Mouse (Mus musculus) T-helper 17 cell (primary cell): ENCODE data around the gene Ssbp3.

Experiments used
- in situ Hi-C, 2 experiments: fragments of 300-600 bp; cut with MboI, MseI; formaldehyde crosslinking; loops; 1 replicate in 1 of 2; 2 replicates in 1 of 2; pipeline ENCODE4 v1.15.1; 2025; ENCODE audit warnings: high pct_unique_total_duplicates in 2 of 2

Ssbp3 gene

GRCm38 (mm10) chr4:106910201-106911172 lies at the start of gene Ssbp3:
Gene Ssbp3, plus strand, starts transcription at chr4:106910701.
- in situ Hi-C loops: loop anchor here in 1 of 2 experiments (5.0 kb wide), 1 partner anchor 77 kb away; no protein-coding TSS in a partner anchor

GRCm38 (mm10) chr4:106861871-106862270 lies 48.6 kb upstream of the Ssbp3 start:
- in situ Hi-C loops: no loop called here

DNA sequence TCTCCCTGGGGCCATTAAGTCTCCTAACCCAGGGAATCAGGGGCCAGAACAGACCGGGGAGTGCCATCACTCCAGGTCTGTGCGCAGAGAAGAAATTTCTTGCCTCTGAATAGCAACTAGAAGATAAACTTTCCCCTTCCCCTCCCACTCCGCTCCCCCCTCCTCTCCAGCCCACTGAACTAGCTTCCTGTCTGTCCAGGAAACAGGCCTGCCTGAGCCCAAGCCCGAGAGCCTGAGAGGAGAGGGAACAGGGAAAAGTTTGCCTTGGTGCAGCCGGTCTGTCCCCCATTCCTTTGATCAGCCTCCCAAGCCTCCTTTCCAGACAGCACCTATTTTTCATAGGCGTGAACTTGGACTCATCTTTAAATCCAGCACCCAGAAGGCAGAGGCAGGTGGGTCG lies 48.2 kb upstream of the Ssbp3 start:
- in situ Hi-C loops: no loop called here

- in situ Hi-C loops: no loop called here
Measured at GRCm38 (mm10) chr4:106862767-106863370, 47.6 kb upstream of the Ssbp3 start.

DNA sequence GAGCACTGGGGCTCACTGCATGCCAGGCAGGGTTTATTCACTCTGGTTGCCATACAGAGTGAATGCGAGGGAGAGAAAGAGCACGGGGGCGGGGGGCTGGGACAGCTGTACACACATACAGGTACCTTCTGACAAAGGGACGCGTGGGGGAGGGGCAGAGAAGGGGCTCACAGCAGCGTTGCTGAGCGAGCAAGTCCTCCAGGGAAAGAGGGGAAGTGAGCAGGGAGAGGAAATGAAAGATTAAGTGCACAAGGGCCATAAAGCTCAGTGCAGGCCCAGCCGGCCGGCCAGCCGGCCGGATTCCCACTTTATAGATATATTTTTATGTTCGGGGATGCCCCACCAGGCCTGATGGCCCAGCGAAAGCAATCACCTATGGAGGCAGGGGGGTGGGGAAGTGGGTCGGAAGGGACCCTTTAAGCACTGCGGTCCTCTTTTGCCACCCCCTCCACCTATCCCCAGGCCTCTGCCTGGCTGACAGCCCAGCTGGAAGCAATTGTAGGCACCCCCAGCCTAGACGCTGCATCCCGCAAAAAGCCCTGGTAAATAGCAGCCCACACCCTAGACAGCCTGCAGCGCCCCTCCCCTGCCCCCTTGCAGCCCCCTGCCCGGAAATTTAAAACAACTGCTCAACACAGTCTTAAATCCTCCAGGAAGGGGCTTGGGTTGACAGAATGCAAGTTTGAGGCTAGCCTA lies 44.9 kb upstream of the Ssbp3 start:
- in situ Hi-C loops: no loop called here

DNA sequence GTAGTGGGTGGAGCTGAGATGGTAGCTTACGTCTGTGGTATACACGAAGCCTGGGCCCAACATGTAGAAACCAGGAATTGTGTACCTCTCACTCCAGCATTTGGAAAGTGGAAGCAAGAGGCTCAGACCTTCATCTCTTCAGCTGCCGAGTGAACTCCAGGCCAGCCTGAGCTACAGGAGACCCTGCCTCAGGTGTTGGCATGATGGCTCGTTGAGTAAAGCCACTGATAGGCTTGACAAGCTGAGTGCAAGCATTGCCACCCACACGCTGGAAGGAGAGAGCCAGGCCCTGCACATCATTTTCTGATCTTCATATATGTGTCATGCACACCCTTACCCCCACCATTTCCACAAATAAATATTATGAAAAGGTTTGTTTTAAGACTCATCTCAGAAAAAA lies 44.1 kb upstream of the Ssbp3 start:
- in situ Hi-C loops: no loop called here

DNA sequence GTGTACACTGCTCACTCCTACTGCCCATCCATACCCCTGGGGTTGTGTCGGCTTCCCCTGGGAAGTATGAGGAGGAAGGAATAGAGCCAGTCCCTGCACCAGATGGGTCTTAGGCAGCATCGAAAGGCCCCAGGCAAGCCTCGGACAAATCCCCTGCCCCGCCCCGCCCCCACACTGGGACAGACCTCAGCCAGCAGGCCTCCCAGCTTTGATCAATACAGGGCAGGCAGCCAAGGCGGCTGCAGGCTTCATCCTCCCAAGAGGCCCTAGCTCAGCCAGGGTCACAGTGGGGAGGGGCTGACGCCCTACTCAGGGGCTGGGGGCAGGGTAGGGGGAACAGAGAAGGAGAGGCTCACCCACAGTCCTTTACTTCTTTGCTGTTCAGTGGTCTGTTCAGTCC lies 43.7 kb upstream of the Ssbp3 start:
- in situ Hi-C loops: no loop called here

GRCm38 (mm10) chr4:106868737-106869438 lies 41.6 kb upstream of the Ssbp3 start:
- in situ Hi-C loops: no loop called here

GRCm38 (mm10) chr4:106869539-106869951 lies 41.0 kb upstream of the Ssbp3 start:
- in situ Hi-C loops: no loop called here

DNA sequence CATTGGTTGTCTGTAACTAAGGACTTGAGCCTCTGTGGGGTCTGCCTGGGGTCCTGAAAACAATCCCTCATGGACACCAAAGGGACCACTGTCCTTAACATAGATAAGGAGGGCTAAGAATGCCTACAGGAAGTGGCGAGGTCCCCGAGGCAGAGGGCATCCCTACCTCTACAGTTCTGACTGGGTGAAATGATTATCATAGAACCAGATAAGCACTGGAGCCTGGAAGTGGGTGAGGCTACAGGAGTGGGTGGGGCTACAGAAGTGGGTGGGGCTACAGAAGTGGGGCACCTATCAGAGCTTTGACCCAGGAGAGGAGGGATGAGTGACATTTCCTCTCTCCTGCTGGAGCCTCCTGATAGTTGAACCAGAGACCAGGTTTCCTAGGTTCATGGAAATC lies 39.9 kb upstream of the Ssbp3 start:
- in situ Hi-C loops: no loop called here

GRCm38 (mm10) chr4:106874501-106874900 lies 36.0 kb upstream of the Ssbp3 start:
- in situ Hi-C loops: no loop called here

DNA sequence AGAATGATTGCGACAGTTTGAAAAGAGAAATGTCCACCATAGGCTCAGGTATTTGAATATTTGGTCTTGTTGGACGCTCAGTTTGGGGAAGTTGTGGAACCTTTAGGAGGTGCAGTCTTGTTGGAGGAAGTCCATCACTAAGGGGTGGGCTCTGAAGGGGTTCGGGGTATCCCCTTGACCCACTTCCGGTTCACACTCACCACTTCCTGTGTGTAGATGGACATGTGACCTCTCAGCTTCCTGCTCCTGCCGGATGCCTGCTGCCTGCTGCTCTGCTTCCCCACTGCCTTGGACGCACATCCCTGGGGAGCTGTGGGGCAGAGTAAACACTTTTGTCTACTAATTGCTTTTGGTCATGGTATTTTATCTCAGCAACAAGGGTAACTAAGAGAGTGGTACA lies 29.4 kb upstream of the Ssbp3 start:
- in situ Hi-C loops: no loop called here

DNA sequence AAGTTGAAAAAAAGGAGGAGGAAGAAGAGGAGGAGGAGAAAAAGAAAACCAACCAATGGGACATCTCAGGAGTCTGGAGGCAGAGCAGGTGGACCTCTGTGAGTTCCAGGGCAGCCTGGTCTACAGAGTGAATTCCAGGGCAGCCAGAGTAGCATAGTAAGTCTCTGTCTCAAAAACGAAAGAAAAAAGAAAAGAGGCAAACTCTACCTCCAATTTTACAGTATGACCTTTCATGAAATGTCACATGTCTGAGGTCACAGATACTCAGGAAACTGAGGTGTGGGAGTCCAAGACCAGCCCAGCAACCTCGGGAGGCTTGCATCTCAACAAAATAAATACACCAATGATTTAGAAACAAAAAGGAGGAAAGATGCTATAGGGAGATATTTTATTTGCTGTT lies 27.4 kb upstream of the Ssbp3 start:
- in situ Hi-C loops: no loop called here

DNA sequence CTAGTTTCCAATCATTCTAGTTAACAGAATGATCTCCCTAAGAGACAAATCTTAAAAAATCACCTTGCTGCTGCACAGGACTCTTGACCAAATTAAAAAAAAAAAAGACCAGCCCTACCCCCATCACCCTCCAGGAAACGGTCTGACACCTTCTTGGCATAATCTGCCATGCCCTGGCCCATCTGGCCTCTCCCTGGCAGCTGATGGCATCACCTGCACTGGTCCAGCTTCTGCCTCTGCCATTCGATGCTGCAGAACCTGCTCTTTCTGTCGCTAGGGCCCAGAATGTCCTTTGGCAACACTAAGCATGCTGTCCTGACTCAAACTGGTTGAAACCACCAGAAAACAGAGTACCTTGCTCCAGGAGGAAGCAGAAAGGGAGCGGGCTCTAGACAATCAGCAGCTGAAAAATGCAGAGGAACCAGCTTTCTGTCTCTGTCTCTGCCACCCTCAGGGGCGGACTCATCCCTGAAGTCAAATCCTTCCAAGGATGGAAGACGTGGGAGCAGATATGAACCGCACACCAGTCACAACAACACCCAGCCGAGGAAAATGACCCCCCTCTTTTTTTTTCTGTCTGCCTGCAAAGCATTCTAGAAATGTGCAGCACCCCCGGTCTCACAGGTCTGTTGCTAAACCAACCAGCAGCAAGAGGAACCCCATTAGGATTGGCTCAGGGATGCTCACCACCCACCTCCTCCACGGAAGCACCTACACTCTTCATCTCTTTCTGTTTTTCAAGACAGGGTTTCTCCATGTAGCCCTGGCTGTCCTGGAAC lies 24.0 kb upstream of the Ssbp3 start:
- in situ Hi-C loops: no loop called here

- in situ Hi-C loops: no loop called here
Measured at GRCm38 (mm10) chr4:106896086-106896485, 14.4 kb upstream of the Ssbp3 start.

DNA sequence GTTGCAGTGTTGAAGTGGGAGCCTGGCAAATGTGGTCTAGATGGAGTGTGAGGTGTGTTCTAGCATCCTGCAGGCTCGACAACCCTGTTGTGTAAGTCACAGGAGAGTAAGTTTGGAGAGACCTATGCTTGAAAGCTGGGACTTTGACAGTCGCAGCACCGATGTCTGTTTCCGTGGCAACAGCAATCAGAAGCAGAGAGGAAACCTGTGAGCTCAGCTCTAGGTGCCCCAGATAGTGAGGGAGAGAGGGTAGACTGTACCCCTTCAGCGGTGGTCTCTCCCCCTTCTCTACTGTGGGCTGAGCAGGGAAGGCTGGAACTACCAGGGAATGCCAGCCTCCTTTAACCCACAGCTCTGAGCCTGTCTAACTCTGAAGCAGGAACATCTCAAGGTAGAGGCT lies 11.6 kb upstream of the Ssbp3 start:
- in situ Hi-C loops: no loop called here

DNA sequence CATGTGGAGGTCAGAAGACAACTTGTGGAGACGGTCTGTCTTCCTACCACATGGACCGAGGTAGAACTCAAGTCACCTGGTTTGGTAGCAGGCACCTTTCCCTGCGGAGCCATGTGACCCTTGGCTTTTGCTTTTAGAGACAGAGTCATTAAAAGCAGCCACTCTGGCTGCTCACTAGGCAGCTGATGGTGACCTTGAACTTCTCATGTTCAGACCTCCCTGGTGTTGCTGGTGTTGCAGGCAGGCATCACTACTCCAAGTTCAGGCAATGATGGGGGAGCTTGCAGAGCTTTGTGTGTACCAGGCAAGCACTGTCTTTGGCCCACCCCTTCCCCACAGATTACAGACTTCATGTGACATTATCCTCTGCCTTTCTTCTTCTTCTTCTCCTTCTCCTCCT lies 11.0 kb upstream of the Ssbp3 start:
- in situ Hi-C loops: no loop called here

DNA sequence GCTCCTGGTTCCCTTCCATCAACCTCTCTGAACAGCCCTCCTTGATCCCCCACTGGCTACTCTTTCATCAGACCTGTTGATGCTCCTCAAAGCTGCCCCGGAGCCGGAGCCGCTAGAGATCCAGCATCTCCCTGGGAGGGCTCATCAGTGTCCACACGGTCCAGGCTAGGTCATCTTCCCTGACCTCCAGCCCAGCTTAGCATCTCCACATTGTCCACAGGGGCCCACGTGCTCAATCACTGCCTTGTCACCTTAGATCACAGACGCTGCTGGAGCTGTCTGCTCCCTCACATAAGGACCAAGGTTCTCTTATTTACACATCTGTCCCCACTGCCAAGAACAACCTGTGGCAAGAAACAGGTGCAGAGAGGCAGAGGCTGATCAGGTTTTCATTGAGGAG lies 9.8 kb upstream of the Ssbp3 start:
- in situ Hi-C loops: loop anchor here (5.0 to 10.0 kb wide), 3 partner anchors 43 to 1724 kb away; no protein-coding TSS in a partner anchor

DNA sequence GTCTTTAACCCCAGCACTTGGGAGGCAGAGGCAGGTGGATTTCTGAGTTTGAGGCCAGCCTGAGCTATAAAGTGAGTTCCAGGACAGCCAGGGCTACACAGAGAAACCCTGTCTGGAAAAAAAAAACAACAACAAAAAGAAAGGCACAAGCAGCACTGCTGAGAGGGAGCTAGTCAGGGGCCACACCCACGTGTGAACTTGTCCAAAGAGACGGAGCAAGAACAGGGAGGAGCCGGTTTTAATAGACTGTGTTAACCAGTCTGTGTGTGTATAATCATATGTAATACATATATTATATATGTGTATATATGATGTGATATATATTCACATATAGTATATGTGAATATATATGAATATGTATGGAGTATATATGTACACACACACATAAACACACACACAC lies 8.9 kb upstream of the Ssbp3 start:
- in situ Hi-C loops: loop anchor here (5.0 to 10.0 kb wide), 3 partner anchors 44 to 1723 kb away; no protein-coding TSS in a partner anchor

DNA sequence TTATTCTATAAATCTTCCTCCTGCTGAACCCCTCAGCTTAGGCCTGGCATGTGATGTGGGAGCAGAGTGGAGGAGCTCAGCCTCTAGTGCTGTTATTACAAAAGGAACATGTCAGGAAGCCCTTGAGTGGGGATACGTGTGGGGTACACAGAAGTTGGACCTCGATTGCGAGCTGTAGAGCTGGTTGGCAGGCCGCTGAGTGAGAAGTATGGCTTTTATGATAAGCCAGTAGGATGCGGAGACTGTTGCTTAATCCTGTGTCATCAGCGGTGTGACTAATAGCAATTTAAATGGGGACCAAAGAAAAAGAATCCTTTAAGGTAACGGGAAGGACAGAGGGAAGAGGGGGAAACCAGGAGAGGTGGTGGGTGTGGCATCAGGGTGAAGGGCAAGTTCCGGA lies 8.3 kb upstream of the Ssbp3 start:
- in situ Hi-C loops: loop anchor here (5.0 to 10.0 kb wide), 3 partner anchors 45 to 1723 kb away; no protein-coding TSS in a partner anchor

DNA sequence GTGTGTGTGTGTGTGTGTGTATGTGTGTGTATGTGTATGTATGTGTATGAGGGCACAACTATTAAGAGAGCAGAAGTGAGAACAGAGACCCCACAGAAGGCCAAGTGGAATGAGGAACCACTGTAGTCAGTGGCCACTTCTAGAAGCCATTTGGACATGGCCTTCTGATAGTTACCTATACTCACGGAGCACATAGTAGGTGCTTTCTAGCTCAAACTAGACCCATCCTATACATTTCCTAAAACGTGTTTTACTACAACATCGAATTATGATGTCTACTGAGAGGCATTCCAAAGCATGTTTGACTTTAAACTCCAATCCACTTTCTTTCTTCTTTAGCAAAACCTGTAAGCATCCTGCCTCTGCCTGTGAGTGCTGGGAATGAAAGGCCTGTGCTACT lies 4.6 kb upstream of the Ssbp3 start:
- in situ Hi-C loops: loop anchor here (5.0 to 10.0 kb wide), 3 partner anchors 61 to 1719 kb away; no protein-coding TSS in a partner anchor
